In genomic region chr10:76918086-76918485, GRCm38 (mm10) we compare ENCODE assay signal across 28 mouse cellular contexts.
"Had no signal": no experiment of that assay in that cellular context is flagged by ENCODE, and none has a peak within 500 bp of the region (broad histone marks: within the 10 kb centered on the region; RNA-seq: fewer than 3 reads in every experiment).

No protein-coding gene starts in this region.

- H3K36me3 ChIP-seq: embryonic facial prominence, embryonic 12.5 days; embryonic facial prominence, embryonic 13.5 days; embryonic facial prominence, embryonic 15.5 days; forebrain, embryonic 12.5 days; forebrain, embryonic 15.5 days had no signal

- H3K9ac ChIP-seq: embryonic facial prominence, embryonic 12.5 days; embryonic facial prominence, embryonic 13.5 days; embryonic facial prominence, embryonic 15.5 days; forebrain, embryonic 12.5 days; forebrain, embryonic 13.5 days; forebrain, embryonic 15.5 days; forebrain, postnatal 0 days had no signal

- DNase-seq: cerebellum, adult 2 months; cerebellum, adult 8-10 months; cerebellum, adult 9-10 months; cerebellum, adult 9-11 months; cerebellum, postnatal 10 days; cerebellum, postnatal 14 days; cerebellum, postnatal 25 days; cerebellum, postnatal 36 days; embryo, embryonic 11 days; forebrain, postnatal 0 days; gastrocnemius, adult 2 months; gastrocnemius, postnatal 10 days; gastrocnemius, postnatal 14 days; gastrocnemius, postnatal 25 days; gastrocnemius, postnatal 36 days; heart, adult 18-20 months; heart, adult 2 months had no signal

- H3K27me3 ChIP-seq: embryonic facial prominence, embryonic 12.5 days; embryonic facial prominence, embryonic 13.5 days; embryonic facial prominence, embryonic 15.5 days; forebrain, embryonic 12.5 days; forebrain, embryonic 13.5 days; forebrain, embryonic 15.5 days had no signal

- H3K4me3 ChIP-seq: embryonic facial prominence, embryonic 10.5 days; embryonic facial prominence, embryonic 12.5 days; embryonic facial prominence, embryonic 13.5 days; embryonic facial prominence, embryonic 15.5 days; erythroblast, embryonic 14.5 days; forebrain, embryonic 10.5 days; forebrain, embryonic 12.5 days; forebrain, embryonic 13.5 days; forebrain, embryonic 15.5 days; gastrocnemius, adult 2 months; heart, adult 2 months had no signal

- ATAC-seq: forebrain, embryonic 13.5 days; forebrain, embryonic 14.5 days; forebrain, embryonic 15.5 days; forebrain, embryonic 16.5 days; forebrain, postnatal 0 days had no signal

- H3K4me2 ChIP-seq: embryonic facial prominence, embryonic 12.5 days; embryonic facial prominence, embryonic 13.5 days; embryonic facial prominence, embryonic 15.5 days; forebrain, embryonic 12.5 days; forebrain, embryonic 13.5 days; forebrain, embryonic 15.5 days had no signal

- H3K27ac ChIP-seq: embryonic facial prominence, embryonic 10.5 days; embryonic facial prominence, embryonic 12.5 days; embryonic facial prominence, embryonic 13.5 days; embryonic facial prominence, embryonic 15.5 days; forebrain, embryonic 10.5 days; forebrain, embryonic 12.5 days; forebrain, embryonic 13.5 days; forebrain, embryonic 15.5 days; gastrocnemius, adult 2 months; heart, adult 2 months had no signal

- H3K9me3 ChIP-seq: embryonic facial prominence, embryonic 12.5 days; embryonic facial prominence, embryonic 13.5 days; embryonic facial prominence, embryonic 15.5 days; forebrain, embryonic 13.5 days; forebrain, embryonic 15.5 days had no signal

- H3K4me1 ChIP-seq: embryonic facial prominence, embryonic 10.5 days; embryonic facial prominence, embryonic 12.5 days; embryonic facial prominence, embryonic 13.5 days; embryonic facial prominence, embryonic 15.5 days; forebrain, embryonic 10.5 days; forebrain, embryonic 12.5 days; forebrain, embryonic 13.5 days; forebrain, embryonic 15.5 days had no signal
